Mouse (Mus musculus) limb, embryonic 13.5 days (tissue): Measurements from ENCODE around the gene Chd1l. TPM values are rescaled to one million over a fixed set of nuclear protein-coding genes. Genes with fewer than 3 reads are reported as not detected.

Experiments used
- polyA plus RNA-seq: library from polyadenylated mRNA; unstranded; fragments of >200 nt; fragmentation: Nextera tagmentation; extraction: Ambion mirVana; gene quantifications from 2 replicates; pipeline ENCODE4 v1.2.1, GENCODE M21; 2015

Chd1l gene
- polyA plus RNA-seq, 1 experiment from 2014 or later: 15.6 TPM

Other genes starting within 250 kb of the Chd1l start
- not detected in 2 replicates for gene Olfr1402, start 188.2 kb downstream of the Chd1l start, polyA plus RNA-seq
- 1.6 and 2.0 TPM in 2 replicates for gene Fmo5, start 18.6 kb upstream of the Chd1l start, polyA plus RNA-seq
- gene Prkab2, start 48.0 kb upstream of the Chd1l start, polyA plus RNA-seq: 6.8 and 7.8 TPM in 2 replicates
- not detected in 2 replicates for gene Gm17651, start 64.5 kb upstream of the Chd1l start, polyA plus RNA-seq